Mouse (Mus musculus) urinary bladder, postnatal 10 days (tissue): ENCODE data around the gene Megf9.

Experiments
- DNase-seq: peaks from one replicate; pipeline ENCODE4 v3.0.0; 2022; ENCODE audit warnings: low spot score

Megf9 gene

GRCm38 (mm10) chr4:70523346-70523745 is 11.4 kb downstream of the Megf9 start:
- no peak for DNase-seq

DNA sequence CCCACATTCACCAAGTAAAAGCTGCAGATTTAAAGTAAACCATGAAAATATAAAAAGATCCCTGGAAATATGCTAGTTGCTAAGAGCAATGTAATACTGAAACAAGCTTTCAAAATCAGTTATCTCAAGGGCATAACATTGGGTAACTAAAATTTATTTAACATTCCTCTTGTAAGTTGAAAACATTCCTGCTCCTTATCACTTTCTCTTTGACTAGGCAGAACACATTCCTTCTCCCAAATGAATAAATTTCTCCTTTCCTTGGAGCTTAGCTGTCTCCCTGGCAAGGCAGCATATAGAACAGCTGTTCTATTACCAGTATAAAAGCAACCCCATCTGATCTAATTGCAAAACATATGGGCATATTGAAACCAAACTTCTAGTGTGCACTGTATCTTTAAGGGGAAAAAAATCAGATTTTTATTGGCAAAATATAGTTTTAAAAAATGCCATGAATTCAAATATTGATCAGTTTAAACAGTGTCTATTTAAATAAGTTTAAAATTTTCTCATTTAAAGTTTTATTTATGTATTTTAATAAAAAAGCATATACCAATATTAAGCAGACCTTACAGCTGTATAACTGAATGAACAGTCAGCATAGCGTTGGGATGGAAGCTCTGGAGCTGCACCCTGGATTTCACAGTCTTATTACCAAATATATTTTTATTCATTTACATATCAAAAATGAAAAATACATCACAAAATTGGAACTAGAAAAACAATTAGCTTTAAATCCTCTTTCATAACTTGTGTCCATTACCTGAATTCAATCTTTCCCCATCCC is 13.1 kb downstream of the Megf9 start:
- no peak for DNase-seq

DNA sequence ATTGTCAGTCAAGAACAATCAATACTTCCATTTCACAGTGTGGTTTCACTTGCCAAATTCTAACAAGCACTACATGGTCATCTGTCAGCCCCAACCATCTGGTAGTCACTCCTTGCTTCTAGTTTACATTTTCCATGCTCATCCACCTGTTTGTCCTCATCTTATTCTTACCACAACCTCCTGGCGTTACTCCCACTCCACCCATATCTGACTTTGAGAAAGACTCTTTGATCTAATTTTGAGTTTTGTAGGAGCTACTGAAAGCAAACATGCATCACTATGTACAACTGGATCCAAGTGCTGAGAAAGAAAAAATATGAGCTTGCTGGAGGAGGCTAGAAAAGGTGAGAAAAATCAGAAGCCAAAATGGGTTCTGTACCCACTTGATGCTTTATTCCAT is 17.1 kb downstream of the Megf9 start:
- DNase-seq = no peak

DNA sequence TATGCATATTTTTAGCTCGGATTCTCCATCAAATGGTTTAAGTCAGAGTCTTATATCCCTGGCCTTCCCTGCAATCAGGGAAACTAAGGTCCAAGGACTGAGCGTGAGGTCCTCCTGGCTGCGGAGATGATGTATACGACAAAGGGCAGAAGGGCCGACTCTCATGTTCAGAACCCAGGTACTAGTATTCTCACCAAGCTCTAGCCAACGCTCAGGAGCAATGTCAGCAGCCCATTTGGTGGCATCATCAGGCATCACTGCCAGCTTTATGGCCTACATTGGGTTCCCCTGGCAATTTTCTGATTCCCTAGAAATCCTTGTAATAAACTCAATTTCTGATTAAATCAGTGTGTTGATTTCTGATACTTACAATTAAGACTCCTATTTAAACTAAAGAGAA is 18.5 kb downstream of the Megf9 start:
- no peak for DNase-seq

DNA sequence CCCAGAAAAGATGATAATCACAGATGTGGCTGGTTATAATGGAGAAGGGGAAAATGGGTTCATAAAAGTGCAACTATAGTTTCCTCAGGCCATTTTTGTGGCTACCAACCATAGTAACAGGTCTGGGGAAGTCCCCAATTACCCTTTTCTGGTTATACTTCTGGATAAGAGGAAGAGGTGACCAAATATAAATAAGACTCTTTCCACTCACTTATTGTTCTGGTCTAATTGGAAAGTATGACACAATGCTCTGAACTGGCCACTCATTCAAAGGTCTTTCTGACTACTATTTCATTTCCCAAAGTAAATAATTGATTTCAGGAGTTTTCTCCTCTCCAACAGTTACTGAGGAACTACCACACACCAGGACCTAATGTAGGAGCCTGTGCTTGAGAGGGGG is 19.3 kb downstream of the Megf9 start:
- no peak for DNase-seq

DNA sequence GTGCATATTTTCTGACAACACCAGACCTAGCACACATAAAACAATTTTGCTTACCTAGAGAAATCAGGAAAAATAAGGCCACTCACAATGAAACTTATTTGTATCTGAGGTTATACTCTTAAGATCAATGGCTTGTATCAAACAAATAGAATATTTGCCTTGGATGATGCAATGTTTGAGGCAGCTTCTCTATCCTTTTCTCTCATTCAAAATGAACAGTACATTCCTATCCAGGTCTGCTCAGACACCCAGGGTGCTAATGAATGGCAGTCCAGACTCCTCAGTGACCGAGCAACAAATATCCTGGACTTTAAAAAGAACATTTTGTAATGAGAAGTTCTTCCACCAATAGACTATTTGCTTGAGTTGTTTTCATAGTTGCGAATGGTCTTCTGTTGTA is 24.8 kb downstream of the Megf9 start:
- DNase-seq = no peak

GRCm38 (mm10) chr4:70509565-70509964 is 25.2 kb downstream of the Megf9 start:
- no peak for DNase-seq

GRCm38 (mm10) chr4:70508207-70508606 is 26.6 kb downstream of the Megf9 start:
- no peak for DNase-seq

GRCm38 (mm10) chr4:70505951-70506350 is 28.8 kb downstream of the Megf9 start:
- DNase-seq = no peak

- no peak for DNase-seq
Observed at GRCm38 (mm10) chr4:70503827-70504226, 31.0 kb downstream of the Megf9 start.

GRCm38 (mm10) chr4:70499285-70499684 is 35.5 kb downstream of the Megf9 start:
- no peak for DNase-seq

DNA sequence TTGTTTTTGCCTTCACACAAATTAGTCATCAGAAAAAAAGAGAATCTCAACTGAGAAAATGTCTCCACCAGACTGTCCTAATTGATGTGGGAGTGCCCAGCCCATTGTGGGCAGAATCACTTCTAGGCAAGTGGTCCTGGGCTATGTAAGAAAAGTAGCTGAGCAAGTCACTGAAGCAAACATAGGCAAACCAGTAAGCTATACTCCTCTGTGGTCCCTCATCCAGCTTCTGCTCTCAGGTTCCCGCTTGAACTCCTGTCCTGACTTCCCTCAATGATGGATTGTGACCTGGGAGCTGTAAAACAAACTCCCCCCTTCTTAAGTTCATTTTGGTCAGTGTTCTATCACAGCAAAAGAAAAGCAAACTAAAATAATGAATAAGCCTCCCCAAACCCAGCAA is 37.8 kb downstream of the Megf9 start:
- DNase-seq = no peak

DNA sequence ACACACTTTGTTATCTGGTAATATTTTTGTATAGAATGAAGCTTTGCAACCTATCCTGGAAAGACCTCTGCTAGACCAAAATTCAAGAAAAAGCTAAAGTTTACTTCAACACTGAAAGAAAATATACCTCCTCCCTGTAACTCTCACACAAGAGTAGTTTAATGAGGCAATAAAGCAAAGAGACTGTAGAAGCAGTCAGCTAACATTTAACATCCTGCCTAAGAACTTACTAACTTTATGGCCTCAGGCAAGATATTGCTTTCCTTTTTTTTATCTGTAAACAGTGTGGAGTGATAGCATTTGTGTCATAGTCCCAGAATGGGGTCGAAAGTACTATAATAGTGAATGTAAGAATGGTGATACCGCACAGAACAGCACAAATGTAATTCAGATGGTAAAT is 45.0 kb downstream of the Megf9 start:
- DNase-seq = no peak

DNA sequence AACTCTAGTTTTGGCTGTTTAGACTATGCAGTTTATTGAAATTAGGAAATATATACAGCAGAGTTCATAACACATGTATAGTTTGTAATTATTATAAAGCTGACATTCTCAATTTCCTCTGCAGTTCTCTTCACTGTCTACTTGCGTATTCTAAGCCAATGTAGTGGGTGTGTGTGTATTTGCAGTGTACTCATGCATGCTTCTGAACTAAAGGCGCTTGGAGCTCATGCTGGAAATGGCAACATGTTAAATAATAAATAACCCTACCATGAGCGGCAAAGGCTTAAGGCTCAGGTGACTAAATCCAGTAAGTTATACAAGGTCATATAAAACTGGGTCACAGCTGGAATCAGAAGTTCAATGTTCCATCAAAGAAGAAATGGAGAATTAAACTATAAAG is 46.4 kb downstream of the Megf9 start:
- DNase-seq = no peak

DNA sequence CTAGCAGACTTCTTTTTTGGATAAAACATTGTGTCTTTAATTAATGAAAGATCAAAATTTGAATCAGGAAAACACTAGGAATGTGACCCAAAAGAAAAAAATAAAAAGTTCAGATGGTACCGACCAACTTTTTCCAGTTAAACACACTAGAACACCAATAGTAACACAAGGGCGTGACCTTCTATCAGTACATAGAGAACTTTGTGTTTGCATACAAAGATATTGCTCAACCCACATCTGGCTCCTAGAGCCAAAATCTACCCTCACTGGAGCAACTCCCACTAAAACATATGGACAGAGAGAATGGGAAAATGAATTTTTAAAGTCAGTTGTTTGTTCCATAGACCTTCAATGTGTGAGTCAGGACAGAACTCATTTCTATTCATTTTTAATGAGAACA is 50.7 kb downstream of the Megf9 start:
- DNase-seq = no peak

- DNase-seq = no peak
Observed at GRCm38 (mm10) chr4:70481931-70482330, 52.9 kb downstream of the Megf9 start.

- no peak for DNase-seq
Observed at GRCm38 (mm10) chr4:70471398-70471797, 63.4 kb downstream of the Megf9 start.

DNA sequence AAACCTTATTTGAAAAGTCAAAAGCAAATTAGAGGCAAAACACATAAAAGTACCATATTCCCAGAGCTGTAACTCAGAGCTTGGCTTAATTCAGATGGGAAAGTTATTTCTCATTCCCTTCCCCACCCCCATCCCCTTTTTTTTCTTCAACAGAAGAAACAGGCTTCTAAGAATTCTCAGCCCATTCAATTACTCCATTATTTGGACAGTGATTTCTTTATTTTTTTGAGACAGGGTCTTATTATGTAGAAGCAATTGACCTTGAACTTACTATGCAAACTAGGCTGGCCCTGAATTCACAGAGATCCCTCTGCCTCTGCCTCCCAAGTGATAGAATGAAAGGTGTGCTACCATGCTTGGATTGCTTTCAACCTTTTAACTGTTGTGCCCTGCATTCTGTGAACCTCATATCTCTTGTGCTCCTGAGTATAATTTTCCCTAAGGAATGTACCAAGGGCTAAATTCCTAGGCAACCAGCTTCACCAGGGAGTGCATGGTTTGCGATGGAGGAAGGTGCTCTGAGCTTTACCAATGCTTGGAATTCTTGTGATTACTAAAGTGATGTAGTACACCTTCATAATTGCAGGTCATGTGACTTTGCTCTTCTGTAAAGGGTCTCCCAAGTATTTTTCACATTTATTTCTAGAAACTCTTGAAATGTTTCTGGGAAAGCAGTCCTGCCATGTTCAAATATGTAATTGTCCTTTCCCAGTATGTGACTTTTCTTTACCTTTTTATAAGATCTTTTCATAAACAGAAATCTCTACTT is 68.7 kb downstream of the Megf9 start:
- no peak for DNase-seq

DNA sequence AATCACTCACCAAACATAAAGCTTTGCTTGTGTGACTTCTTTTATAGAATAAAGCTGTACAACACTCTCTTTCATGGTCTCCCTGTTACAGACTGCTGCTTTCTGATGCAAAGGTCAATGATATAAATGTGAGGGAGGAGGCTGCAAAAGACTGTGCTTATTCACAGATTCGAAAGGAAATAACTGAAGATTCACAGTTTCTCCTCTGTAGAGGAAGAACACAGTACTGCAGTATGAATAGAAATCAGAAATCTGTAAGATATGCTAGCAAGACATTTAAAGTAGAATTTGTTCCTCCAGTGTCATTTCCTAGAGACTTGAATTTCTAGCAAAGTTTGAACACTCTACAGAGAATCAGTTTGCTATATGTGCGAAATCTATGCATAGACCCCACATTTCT is 71.5 kb downstream of the Megf9 start:
- DNase-seq = no peak

GRCm38 (mm10) chr4:70461416-70461815 is 73.4 kb downstream of the Megf9 start:
- no peak for DNase-seq

- DNase-seq = no peak
Observed at GRCm38 (mm10) chr4:70452161-70452560, 82.6 kb downstream of the Megf9 start.

DNA sequence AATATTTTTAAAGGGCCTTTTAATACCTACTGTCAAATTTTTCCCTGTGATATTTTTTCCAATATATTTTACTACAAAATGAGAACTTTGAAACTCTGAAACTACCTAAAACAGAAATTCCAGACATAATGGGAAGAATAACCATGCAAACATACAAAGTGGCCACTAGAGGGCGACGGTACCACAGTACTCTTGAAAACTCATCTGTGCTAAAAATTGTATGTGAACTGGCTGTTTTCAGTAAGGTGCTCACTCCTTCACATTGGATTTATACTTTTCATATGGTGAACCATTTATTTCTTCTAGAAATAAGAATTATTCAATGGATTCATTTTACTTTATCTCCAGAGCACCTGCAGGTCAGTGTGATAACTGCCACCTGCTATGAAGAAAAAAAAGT is 83.0 kb downstream of the Megf9 start:
- DNase-seq = no peak

- DNase-seq = no peak
Observed at GRCm38 (mm10) chr4:70449668-70450067, 85.1 kb downstream of the Megf9 start.

DNA sequence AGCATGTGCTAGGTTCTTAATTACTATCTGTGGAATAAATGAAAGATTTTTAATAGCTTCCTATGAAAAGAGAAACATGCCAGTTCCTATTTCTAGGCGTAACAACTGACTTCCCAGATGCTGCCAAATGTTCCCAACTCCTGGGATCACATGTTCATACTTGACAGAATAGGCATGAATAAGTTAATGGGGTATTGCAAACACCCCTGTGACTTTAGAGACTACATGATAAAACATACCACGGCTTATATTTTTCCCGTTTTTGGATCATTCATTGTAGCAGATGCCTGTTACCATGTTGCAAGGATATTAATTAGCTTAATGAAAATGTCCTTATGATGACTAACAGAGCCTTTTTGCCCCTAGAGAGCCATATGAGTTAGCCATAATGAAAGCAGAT is 88.0 kb downstream of the Megf9 start:
- DNase-seq = no peak
